Mouse (Mus musculus) cerebellum, adult 2 months (tissue): ENCODE results near the gene Rab17.

Source experiments
- CTCF ChIP-seq: fragments of 200-500 bp; IDR thresholded peaks from 2 replicates; pipeline ENCODE4 v1.5.1; 2011; ENCODE audit warnings: low read depth, mild to moderate bottlenecking, control low read depth, low read length, moderate library complexity, borderline replicate concordance; ENCODE audit not compliant: insufficient read depth
- POLR2A ChIP-seq: fragments of 200-500 bp; IDR thresholded peaks from 2 replicates; pipeline ENCODE4 v1.6.1; 2011; ENCODE audit warnings: low read length, control low read depth, borderline replicate concordance; ENCODE audit not compliant: insufficient read depth

DNA sequence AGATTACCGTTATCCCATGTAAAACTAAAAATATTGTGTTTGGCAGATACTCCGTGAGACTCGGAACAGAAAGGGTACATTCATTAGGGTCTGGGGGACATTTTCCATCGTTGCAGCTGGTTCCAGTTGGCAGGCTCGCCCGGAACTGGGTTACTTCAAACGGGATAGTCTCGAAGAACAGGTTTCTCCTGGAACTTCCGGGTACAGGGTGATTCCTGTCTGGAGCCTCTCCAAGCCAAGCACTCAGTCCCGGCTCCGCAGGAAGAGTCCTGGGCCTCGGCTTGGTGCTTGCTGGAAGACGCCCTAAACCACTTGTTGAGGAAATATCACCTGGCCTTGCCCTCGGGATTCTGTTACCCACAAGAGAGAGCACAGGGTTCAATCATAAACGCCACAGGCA is 42.2 kb downstream of the Rab17 start:
- TF ChIP-seq CTCF (no peak), POLR2A (no peak)
